Mouse (Mus musculus) lung, postnatal 0 days (tissue): ENCODE results near the gene Pih1d1. TPM values are rescaled to one million over a fixed set of nuclear protein-coding genes. Genes with fewer than 3 reads are reported as not detected.

Experiments used
- ATAC-seq: fragments of 200-750 bp; cut with Nextera tagmentation; 2 replicates; pipeline ENCODE4 v1.8.0; 2017; ENCODE audit warnings: moderate library complexity
- DNase-seq: peaks from one replicate; pipeline ENCODE4 v3.0.0-alpha.2; 2016; ENCODE audit warnings: low spot score
- H3K27ac ChIP-seq: fragments of 300-500 bp; sonication (generic); 2 replicates; pipeline ENCODE4 v1.5.1; 2014; ENCODE audit warnings: antibody characterized with exemption, mild to moderate bottlenecking, low read length, mixed read lengths
- H3K27me3 ChIP-seq: fragments of 300-500 bp; sonication (generic); replicated peaks from 2 replicates; pipeline ENCODE4 v1.6.1; 2014; ENCODE audit warnings: low read length, mixed read lengths; ENCODE audit not compliant: insufficient read depth
- H3K36me3 ChIP-seq: fragments of 300-500 bp; sonication (generic); 2 replicates; pipeline ENCODE4 v1.6.1; 2014; ENCODE audit warnings: low read length, mixed read lengths; ENCODE audit not compliant: insufficient read depth
- H3K4me1 ChIP-seq: fragments of 300-500 bp; sonication (generic); 2 replicates; pipeline ENCODE4 v1.6.1; 2014; ENCODE audit warnings: antibody characterized with exemption, low read depth, low read length, mixed read lengths; ENCODE audit not compliant: insufficient read depth
- H3K4me2 ChIP-seq: fragments of 300-500 bp; sonication (generic); replicated peaks from 2 replicates; pipeline ENCODE4 v1.6.1; 2014; ENCODE audit warnings: low read depth, mild to moderate bottlenecking, low read length, moderate library complexity, mixed read lengths
- H3K4me3 ChIP-seq: fragments of 300-500 bp; sonication (generic); 2 replicates; pipeline ENCODE4 v1.5.1; 2014; ENCODE audit warnings: low read depth, low read length
- H3K9ac ChIP-seq: fragments of 300-500 bp; sonication (generic); replicated peaks from 2 replicates; pipeline ENCODE4 v1.6.1; 2014; ENCODE audit warnings: low read depth, mild to moderate bottlenecking
- H3K9me3 ChIP-seq: fragments of 300-500 bp; sonication (generic); 2 replicates; pipeline ENCODE4 v1.6.1; 2016; ENCODE audit warnings: low read length, mixed read lengths
- CTCF ChIP-seq: IDR thresholded peaks from 2 replicates; pipeline ENCODE4 v1.5.1; 2016; ENCODE audit warnings: antibody characterized with exemption, mild to moderate bottlenecking
- EP300 ChIP-seq: IDR thresholded peaks from 2 replicates; pipeline ENCODE4 v1.6.1; 2016; ENCODE audit warnings: antibody characterized with exemption, mild to moderate bottlenecking, control low read depth
- WGBS: fragments of 180-500 bp; shearing (Covaris S2); extraction: QIAGEN DNeasy Blood & Tissue Kit; methylation state at CpG from one replicate; pipeline ENCODE4 v1.1.7; 2014; 5-methylcytosine and 5-hydroxymethylcytosine counted together
- polyA plus RNA-seq: library from polyadenylated mRNA; unstranded; fragments of >200 nt; fragmentation: Nextera tagmentation; extraction: Ambion mirVana; gene quantifications from 2 replicates; pipeline ENCODE4 v1.2.1, GENCODE M21; 2015

Pih1d1 gene
- polyA plus RNA-seq, 1 experiment from 2014 or later: 51.7 TPM

DNA sequence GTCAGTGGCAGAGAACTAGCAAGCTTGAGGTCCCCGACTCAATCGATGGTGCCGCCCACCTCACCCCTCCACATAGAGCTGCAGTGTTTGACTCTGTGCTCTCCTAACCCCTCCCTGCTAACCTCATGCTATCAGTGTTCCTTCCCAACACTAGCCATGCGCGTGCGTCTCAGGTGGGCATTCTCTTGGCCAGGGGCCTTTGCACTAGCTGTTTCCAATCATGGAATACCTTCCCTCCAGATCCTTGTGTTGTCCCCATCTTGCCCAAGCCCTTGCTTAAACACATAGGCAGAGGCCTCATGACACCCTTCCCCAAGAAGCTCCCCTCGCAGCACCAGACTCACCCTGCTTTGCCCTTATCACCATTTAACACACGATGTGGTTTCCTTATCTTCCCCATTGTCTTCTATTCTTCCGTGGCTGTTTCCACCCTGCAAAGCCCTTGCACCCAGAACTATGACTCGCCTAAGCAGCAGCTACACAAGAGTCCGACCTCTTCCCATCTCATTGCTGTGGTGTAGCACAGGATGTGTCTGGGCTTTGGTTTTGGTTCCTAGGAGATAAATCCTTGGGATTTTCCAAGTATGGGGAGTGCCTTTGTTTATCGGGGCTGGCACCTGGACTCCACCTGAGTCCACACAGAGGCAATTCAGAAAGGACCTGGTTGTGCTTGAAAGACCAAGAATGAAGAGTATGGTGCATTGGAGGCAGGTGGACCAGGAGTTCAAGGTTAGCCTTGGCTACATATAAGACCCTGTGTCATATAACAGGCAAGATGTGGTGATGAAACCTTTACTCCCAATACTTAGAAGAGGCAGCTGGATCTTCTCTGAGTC lies 16.7 kb upstream of the Pih1d1 start:
- ATAC-seq: no peak
- H3K27ac ChIP-seq: no peak overlapping the region

DNA sequence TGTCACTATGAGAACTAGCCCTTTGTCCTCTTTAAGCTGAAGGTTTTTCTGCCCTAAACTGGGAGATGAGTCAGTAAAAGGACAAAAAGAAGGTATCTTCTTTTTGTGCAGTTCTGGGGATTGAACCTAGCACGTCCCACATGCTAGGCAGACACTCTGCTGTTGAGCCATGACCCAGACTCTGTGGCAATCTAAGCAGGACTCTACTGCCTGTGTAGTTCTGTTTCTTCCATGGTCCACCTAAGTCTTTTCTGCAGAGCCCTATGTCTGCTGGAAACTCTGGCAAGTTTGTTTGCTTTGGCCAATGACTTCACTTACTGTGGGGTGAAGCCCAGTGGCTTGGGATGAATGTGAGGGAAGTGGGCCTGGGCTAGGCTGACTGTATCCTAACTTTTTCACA lies 15.7 kb upstream of the Pih1d1 start:
- no peak overlapping the region for H3K27ac ChIP-seq
- no peak overlapping the region for H3K4me2 ChIP-seq
- 83% methylated on average over 1 of the region's 1 CpGs for WGBS
- H3K9ac ChIP-seq: no peak overlapping the region
- H3K9me3 ChIP-seq: no peaks in the 10 kb centered on the region
- peaks cover 4% of the 10 kb centered on the region; the same call in 1 of the 2 replicates for H3K4me1 ChIP-seq
- no peaks in the 10 kb centered on the region for H3K36me3 ChIP-seq
- no peak for TF ChIP-seq EP300
- no peak for TF ChIP-seq CTCF
- ATAC-seq (no peak), DNase-seq (no peak)
- H3K27me3 ChIP-seq: no peaks in the 10 kb centered on the region
- H3K4me3 ChIP-seq: no peak overlapping the region

More for the DNA sequence above, 16.7 kb upstream of the Pih1d1 start:
- no peak overlapping the region for H3K9ac ChIP-seq
- H3K36me3 ChIP-seq: no peaks in the 10 kb centered on the region
- no peak for TF ChIP-seq EP300
- H3K4me2 ChIP-seq: no peak overlapping the region
- peaks cover 4% of the 10 kb centered on the region; the same call in 1 of the 2 replicates for H3K4me1 ChIP-seq
- no peak for DNase-seq
- H3K27me3 ChIP-seq: no peaks in the 10 kb centered on the region
- H3K4me3 ChIP-seq: no peak overlapping the region
- no peaks in the 10 kb centered on the region for H3K9me3 ChIP-seq
- WGBS: 67% methylated on average over 12 of the region's 12 CpGs

DNA sequence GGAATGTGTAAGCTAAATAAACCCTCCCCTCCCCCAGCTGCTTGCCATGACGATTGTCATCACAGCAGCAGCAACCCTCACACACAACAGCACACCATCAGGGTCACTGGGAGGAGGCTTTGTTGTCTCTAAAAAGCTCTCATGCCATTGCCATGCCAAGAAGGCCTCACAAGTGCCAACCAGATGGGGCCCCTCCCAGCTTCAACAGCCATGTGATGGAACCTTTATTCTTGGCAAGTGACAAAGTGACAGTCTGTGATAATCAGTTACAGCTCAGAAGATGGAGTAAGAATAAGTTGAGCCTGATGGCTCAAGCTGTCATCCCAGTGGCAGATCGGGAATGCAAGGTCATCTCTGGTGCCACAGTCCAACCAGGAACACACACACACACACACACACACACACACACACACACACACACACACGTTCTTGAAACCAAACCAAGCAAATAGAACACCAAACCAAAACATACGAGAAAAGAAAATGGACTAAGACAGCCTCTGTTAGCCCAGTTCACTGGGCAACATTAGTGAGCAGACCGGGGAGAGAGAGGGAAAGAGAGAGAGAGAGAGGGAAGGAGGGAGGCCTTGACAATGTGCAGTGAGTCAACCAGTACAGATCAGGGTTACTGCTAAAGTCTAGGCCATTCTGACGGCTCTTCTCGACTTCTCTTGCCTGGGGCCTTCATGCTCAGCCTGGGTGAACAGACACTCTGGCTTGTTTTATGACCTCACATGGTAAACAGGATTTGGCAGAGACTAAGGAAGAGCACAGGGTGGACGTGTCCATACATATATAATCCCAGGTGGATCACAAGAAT lies 14.0 kb upstream of the Pih1d1 start:
- DNase-seq (no peak), ATAC-seq (no peak)
- peaks cover 4% of the 10 kb centered on the region; the same call in 1 of the 2 replicates for H3K4me1 ChIP-seq
- no peak overlapping the region for H3K4me2 ChIP-seq
- WGBS: 64% methylated on average over 8 of the region's 8 CpGs
- H3K27me3 ChIP-seq: no peaks in the 10 kb centered on the region
- H3K4me3 ChIP-seq: no peak overlapping the region
- no peak overlapping the region for H3K9ac ChIP-seq
- H3K36me3 ChIP-seq: 0 out of 2 replicates have a peak, but pooled peaks cover under 1% of the 10 kb centered on the region
- H3K27ac ChIP-seq: no peak overlapping the region
- TF ChIP-seq CTCF: no peak
- no peak for TF ChIP-seq EP300
- H3K9me3 ChIP-seq: no peaks in the 10 kb centered on the region

DNA sequence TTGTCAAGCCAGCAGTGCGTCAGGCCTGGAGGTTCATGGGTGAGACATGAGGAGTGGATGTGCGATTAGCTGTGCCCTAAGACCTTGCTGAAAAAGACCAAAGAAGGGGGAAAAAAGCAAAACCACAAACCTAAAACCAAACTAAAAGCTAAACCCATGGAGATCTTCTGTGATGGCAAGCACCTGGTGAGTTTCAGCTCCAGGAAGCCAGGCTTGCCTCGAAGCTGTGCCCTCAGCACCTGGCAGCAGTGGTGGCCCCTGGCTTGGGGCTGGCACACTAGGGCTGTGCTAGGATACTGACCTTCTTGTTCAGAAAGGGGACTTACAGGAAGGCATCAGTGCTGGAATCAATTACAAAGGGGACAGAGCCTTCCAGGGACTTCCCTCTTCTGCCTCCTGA lies 12.8 kb upstream of the Pih1d1 start:
- Histone ChIP-seq H3K9ac (no peak overlapping the region), H3K27ac (no peak overlapping the region), H3K27me3 (no peaks in the 10 kb centered on the region), H3K4me2 (no peak overlapping the region), H3K36me3 (0 out of 2 replicates have a peak, but pooled peaks cover 12% of the 10 kb centered on the region), H3K4me1 (no peaks in the 10 kb centered on the region), H3K9me3 (no peaks in the 10 kb centered on the region), H3K4me3 (no peak overlapping the region)
- WGBS: 82% methylated on average over 3 of the region's 3 CpGs
- DNase-seq: no peak
- TF ChIP-seq EP300: no peak
- TF ChIP-seq CTCF: no peak
- no peak for ATAC-seq

DNA sequence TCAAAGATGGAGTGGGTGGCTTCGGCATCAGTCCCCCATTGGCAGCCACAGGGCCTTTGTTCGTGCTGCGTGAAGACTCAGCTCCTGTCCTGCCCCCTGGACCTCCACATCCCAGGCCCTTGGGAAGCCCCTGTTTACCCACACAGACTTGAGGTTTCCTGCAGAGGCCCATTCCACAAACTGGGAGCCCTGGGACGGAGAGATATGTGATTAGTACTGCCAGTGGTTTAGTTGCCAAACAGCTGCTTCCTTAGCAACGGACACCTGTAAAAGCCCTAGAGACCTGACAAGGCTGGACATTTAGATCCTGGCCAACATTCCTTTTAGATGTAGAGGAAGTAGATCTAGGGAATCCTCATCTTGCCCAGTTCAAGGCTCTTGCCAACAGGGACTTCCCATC lies 12.2 kb upstream of the Pih1d1 start:
- Histone ChIP-seq H3K4me3 (no peak overlapping the region), H3K9me3 (no peaks in the 10 kb centered on the region), H3K27me3 (no peaks in the 10 kb centered on the region), H3K27ac (no peak overlapping the region), H3K36me3 (0 out of 2 replicates have a peak, but pooled peaks cover 12% of the 10 kb centered on the region), H3K4me1 (no peaks in the 10 kb centered on the region), H3K9ac (no peak overlapping the region), H3K4me2 (no peak overlapping the region)
- 89% methylated on average over 5 of the region's 5 CpGs for WGBS
- ATAC-seq (no peak), DNase-seq (no peak)
- TF ChIP-seq EP300 (no peak), CTCF (no peak)
